Mouse (Mus musculus) fat pad, adult 2 months (tissue): ENCODE results near the gene Ntf3.

Experiments used
- DNase-seq: peaks from one replicate; pipeline ENCODE4 v3.0.0-alpha.2; 2011; ENCODE audit warnings: low read depth, low spot score; ENCODE audit errors: extremely low read depth

The Ntf3 gene

GRCm38 (mm10) chr6:126159279-126160066, 7.2 kb downstream of the Ntf3 start:
- no peak for DNase-seq

DNA sequence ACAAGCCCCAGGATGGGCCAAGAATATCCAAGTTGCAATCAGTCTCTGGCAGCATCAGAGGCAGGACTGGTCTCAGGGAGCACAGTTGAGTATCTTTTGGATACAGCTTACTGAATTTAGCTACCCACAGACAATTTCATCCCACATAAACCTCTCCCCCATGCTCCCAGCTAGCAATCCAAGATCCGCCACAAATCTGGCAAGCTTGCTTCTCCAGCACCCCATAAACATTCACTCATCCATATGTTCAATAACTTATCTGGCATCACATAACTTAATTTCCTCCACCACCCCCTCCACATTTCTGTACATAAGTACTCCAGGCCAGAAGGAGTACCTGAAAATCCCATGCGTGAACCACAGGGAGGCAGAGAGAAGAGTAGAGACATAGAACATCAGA, 10.8 kb downstream of the Ntf3 start:
- DNase-seq, result no peak

DNA sequence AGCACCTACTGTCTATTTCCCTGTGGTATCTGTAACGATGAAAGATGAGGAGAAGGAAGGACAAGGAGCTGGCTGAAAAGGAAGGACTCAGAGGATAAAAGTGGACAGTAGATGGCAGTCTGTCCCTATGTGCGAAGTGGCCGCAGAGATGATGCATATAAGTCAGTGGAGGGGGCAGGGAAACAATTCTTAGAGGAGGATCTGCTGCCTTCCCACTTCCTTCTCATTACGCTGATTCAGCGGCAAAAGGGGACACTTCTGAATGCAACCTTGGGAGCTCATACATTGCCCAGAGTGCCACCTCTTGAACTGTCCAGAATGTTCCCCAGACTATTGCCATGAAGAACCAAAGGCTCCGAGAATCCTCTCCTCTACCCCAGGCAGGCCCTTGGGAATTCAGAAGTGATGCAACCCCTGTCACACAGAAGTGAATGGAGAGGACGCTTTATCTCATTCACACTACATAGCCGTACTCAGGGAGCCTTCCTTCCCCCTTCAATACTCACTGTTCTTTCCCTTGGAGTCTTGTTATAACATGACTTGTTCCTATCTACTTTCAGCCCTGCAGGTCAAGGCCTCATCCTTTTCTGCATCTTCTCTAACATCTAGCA, 12.2 kb downstream of the Ntf3 start:
- no peak for DNase-seq

GRCm38 (mm10) chr6:126153154-126153553, 13.6 kb downstream of the Ntf3 start:
- DNase-seq, result no peak

DNA sequence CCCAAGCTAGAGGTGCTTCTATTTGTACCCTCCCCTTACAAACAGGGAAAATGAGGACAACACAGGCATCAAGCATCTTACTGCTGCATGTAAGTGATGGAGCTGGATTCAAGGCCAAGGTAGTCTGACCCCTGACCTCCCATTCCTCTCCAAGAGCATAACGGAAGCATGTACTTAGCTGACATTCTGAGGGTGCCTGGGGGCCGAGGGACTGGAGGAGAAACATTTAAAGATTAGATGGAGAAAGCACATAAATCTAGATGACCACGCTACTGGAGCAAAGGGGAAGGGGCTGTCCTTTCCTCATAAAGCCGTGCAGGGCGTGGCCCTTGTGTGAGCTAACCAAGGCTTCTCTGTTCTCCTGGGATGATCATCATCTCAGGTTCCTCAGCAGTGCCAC, 23.1 kb downstream of the Ntf3 start:
- no peak for DNase-seq

DNA sequence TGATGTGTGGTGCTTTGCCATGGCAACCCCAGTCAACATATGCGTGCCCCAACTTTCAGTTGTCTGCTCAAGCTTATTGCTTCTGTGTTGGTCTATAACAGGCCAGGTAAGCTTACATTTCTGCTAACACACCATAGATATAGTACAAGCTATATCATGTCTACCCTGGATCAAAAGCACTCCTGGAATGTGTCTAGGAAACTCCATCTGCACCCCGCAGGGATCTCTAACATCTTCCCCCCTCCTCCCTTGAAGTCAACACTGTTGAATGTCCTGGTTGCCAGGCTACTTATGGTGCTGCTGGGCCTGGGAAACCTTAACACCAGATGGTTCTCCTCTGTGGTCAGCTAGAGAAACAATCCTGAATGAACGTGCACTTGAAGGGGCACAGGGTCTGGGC, 24.0 kb downstream of the Ntf3 start:
- DNase-seq, result no peak

GRCm38 (mm10) chr6:126142021-126142554, 24.6 kb downstream of the Ntf3 start:
- DNase-seq, result no peak

GRCm38 (mm10) chr6:126141472-126141871, 25.2 kb downstream of the Ntf3 start:
- no peak for DNase-seq

- no peak for DNase-seq
Observed at GRCm38 (mm10) chr6:126140961-126141360, 25.7 kb downstream of the Ntf3 start.

DNA sequence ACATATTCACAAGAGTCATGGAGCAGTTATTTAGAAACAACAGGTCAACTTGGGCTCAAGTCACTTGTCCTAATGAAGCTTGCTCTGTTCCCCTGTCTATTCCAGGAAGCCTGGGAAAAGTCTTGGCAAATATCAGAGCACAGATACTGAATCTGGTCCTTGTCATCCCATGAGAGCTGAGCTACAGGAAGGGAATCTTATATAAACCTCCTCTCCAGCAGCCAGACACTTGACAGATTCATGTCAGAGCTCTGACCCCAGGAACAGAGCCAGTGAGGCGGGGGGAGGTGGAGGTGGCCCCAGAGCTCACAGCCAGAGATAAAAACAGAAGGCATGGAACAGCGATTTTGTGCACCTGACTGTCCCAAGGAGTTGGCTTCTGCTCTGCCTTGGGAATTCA, 26.3 kb downstream of the Ntf3 start:
- no peak for DNase-seq

- DNase-seq, result no peak
Observed at GRCm38 (mm10) chr6:126134155-126134906, 32.4 kb downstream of the Ntf3 start.

- DNase-seq, result no peak
Observed at GRCm38 (mm10) chr6:126128238-126128637, 38.5 kb downstream of the Ntf3 start.

- peak; percentile 66 for DNase-seq
Observed at GRCm38 (mm10) chr6:126118247-126118646, 48.5 kb downstream of the Ntf3 start.

DNA sequence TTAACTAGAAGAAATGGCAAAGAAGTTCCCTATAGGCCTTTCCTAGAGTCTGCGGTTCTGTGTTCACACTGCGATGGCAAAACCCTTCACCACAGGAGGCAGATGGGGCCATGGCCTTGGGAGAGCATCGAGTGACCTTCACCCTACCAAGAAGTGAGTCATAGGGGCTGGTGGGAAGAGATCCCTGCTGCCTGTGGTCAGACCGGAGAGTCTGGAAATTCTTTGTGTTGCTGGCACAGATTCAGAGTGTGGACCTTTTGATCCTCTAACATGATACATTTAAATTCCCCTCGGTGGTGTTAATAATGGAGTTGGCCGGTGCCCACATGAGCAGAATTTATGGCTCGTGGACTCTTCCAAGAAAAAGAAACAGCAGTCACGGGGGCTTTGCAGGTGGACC, 49.5 kb downstream of the Ntf3 start:
- no peak for DNase-seq

GRCm38 (mm10) chr6:126114934-126115633, 51.6 kb downstream of the Ntf3 start:
- no peak for DNase-seq

GRCm38 (mm10) chr6:126110892-126111835, 55.5 kb downstream of the Ntf3 start:
- DNase-seq, result no peak

DNA sequence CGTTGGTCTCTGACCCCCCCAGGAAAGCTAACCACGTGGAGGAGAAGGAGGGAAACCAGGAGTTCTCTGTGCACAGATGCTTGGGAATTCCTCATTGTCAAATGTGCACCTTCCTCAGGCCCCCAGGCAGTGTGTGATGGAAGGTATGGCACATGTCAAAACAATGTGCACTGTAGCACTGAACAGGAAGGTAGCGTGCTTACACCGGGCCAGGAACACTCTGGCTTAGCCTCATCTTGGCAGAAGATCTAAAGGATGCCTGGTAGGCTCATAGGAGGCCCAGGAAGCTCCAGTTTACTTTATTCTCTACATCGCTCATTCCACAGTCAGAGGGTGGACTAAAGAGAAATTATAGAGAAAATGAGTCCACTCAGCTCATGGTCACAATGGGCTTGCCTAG, 57.5 kb downstream of the Ntf3 start:
- DNase-seq, result no peak

- DNase-seq, result no peak
Observed at GRCm38 (mm10) chr6:126108771-126109170, 57.9 kb downstream of the Ntf3 start.

GRCm38 (mm10) chr6:126107398-126107797, 59.3 kb downstream of the Ntf3 start:
- DNase-seq, result no peak

DNA sequence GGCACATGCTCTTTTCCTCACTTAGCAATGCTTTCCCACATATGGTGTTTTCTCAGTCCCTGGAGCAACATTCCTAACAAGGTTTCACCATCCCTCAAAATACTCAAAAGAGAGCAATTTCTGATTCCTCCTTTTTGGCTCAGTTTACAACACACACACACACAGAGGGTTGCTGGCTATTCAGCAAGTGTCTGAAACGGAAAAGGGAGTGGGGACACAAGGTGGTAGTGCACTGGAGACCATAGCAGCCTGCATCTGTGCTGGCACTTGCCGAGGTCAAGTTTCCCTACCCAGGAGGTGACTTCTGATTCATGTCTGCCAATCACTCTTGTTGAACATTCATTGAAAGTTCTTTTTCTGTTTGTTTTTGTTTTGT, 59.9 kb downstream of the Ntf3 start:
- no peak for DNase-seq
